Mouse (Mus musculus): ENCODE results near the gene Zswim9.
"Not testable (repeated sequence)": the region's sequence is repeated elsewhere in the genome, so short reads cannot be mapped to it uniquely, and the experiment has no call there.

The Zswim9 gene

DNA sequence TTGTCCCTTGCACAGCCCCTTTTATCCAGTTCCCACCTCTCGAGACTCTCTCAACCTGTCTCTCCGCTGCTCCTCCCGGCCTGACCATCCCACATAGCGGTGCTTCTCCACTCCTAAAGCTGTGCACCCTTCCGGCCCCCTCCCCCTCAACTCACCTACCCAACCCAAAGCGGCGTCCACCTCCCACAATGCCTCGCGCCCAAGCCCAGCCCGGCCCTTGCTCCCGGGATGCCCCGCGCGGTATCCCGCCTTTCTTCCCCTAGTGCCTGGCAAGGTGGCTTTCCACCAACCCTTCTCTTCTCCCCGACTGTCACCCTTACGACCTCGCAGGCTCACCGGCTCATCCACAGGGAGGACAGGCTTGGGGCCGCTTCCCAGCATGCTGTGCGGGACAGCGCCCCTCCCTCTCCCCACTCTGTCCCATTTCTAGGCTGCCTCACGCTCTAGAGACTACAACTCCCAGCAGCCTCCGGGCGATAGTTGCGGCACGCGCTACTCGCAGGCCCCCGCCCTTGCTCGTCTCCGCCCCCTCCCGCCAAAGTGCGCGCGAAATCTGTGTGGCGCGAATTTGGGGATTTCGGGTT, at the start of gene Zswim9:
TSS of gene Zswim9 (minus strand) at position 414 of the 584 bp plus-strand sequence.
- DNase-seq, result peak; percentile 96

DNA sequence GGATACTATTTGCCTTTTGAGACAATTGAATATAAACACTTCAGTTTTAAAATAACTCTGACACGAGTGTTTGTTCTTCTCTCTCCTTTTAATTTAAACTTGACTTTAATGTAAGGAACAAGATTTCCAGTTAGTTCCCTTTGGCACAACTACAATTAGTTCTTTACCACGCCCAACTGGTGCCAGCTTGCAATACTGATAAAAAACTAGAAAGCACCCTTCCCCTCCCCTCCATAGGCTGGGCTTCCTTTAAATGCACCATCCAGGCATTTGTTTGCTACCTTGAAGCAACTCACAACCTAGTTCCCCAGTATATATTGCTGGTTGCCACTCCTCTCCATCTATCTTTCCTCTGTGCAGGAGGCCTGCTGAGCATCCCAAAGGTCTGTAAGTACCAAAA, 45.8 kb upstream of the Zswim9 start, which contains the start of gene Pla2g4c:
TSS of gene Pla2g4c (plus strand) at position 340 of the 400 bp plus-strand sequence.
- DNase-seq, result no peak

DNA sequence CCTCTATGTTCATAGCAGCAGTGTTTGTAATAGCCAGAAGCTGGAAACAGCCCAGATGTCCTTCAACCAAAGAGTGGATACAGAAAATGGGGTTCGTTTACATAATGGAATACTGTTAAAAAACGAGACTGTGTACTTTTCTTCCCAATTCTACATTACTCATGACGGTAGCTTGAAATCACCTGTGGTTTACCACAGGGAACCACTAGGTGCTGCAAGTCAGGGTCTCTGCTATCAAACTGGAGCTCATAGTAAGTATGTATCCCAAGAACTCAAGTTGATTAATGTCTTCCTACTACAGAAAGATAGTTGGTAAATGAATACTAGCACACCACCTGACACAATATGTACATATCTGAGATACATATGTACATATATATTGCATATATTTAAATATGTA, 42.9 kb upstream of the Zswim9 start:
- no peak for DNase-seq

DNA sequence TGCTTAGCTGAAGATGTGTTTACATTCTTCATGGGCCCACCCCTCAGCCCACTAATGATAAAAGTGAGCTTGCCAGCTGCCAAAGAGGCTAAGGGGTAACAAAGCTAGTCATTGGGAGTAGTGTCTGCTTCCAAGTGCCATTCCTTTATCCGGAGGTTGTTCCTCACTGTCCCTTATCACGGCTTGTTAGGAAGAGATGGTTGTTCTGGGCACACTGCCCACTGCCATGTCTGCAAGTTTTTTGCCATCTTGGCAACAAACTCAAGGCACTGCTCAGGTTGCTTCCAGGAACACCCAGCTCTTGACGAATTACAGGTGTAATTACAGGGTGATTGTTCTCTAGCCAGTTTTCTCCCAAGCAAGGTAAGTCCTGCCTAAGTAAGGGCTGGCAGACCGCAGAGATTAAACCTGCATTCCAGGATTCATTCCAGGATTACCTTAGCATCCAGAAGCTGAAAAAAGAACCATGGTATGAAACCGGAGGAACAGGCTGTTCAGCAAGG, 35.6 kb upstream of the Zswim9 start:
- no peak for DNase-seq

DNA sequence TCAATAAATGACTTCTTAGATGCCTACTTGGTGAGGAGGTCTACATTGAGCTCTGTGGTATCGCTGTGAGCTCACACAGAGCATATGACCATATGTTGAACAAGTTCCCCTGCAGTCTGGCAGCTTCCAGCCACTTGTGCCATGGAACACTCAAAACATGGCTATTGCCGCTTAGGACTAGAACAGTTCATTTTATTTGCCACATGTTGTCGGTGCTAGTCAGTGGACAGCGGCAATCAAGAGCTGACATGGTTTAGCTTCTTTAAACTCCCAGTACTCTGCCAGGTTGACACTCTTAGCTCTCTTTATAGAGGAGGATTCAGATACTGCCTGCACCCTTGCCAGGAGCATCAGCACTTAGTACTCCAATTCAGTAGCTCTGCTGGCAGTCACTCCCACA, 32.9 kb upstream of the Zswim9 start:
- DNase-seq, result no peak

DNA sequence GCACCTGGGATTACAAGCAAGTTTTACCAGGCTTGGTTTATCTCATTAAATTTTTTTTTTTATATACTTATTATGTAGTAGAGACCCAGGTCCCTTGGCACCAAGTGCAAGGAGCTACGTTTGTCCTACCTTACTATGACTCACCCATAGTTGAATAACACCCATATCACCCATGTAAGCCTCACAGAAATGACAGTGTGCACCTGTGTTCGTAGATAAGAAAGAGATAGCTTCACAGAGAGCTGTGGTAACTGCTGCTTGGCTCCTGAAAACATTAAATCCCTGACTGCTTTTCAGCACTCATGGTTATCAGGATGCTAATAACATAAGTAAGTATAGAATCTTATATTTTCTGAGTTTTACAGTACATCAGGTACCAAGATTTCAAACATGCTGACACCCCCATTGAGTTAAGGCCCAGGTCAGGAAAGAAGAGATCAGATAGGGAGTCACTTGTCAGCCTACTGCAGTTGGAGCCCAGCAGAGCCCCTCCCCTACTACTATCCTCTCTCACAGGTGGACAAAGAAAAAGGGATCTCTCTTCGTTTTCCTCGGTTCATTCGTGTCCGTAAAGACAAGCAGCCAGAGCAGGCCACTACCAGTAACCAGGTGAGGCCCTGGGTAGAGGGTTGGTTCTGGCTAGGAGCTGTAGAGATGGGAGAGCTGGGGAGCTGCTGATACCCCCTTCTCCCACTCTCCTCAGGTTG, 32.1 kb upstream of the Zswim9 start:
- DNase-seq, result no peak

DNA sequence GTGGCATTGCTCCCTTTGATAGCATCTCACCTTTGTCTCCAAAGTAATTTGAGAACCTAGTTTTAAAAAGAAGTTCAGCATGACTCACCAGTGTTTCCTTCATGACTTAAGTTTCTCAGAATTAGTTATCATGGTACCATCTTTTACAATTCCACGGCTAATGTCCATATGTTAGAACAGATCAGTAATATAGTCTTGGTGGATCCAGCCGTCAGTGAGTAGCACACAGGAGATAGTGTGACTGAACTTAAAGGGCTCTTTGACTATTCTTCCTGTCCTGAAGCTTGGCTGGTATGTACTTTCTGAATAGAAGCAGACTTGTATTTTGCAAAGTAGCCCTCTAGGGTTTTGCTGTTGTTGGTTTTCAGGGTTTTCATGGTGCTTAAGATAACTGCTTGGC, 30.9 kb upstream of the Zswim9 start:
- DNase-seq, result no peak

DNA sequence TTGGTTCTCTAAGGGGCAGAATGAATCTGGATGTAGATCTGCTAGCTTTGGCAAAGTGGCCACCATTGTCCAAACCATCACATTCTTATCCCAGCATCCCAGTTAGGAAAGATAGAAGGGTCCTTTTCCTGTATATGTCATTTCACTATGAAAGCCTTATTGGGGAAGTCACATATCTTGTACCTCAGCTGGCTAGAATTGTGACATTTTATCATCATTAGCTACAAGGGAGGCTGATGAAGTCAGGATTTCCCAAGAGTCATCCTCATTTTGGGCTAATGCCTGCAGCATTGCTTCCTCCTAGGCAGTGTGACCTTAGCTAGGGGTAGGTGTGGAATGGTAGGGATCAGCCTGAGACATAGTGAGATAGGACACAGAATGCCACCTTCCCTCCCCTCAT, 24.9 kb upstream of the Zswim9 start:
- DNase-seq, result no peak

DNA sequence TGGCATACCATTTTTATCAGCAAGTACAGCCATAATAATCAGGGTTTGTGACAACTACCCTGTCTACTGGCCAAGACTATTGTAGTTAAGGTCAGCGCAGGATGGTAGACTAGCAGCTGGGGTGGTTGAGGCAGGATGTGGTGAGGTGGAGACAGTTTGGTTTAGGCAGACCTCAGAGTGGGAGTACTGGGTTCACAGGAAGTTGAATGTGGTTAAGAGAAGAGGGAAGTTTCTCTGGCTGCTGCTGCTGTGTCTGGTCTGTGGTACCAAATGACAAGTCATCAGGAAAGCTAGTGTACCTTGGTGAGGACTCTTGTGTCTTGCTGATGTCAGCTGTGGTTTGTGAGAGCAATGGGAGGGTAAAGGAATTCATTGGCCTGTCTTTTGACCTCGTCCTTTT, 24.3 kb upstream of the Zswim9 start:
- DNase-seq, result no peak

DNA sequence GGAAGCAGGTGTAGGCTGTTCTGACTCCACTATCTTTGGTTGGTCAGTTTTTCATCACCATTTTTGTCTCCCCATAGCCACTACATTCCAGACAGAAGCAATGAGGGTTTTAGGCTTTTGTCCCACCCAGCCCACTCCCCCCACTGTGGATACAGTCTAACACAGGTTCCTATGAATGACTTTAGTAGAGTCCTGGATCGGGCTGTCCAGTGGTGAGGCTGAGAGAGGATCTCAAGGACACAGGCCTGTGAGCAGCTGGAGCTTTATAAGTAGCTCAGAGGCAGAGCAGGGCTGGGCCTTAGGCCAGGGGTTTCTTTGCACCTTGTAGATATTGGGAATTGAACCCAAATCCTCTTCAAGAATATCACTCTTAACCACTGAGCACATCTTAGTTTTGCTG, 23.1 kb upstream of the Zswim9 start:
- DNase-seq, result no peak

DNA sequence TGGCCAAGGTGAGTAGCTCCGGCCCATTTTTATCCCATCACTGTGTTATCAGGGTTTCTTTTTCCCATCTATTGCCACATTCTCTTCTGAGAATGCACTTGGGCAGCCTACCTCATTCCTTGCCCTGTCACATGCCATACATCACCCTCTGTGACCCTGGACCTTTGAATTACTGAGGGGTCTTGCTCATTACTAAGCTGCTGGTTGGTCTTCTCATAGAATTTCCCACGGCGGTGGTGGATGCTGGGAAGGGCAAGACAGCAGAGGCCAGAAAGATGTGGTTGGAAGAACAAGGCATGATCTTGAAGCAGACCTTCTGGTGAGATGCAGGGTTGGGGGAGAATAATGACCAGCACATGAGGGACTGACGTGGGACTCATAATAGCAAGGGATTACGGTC, 20.3 kb upstream of the Zswim9 start:
- DNase-seq, result no peak

DNA sequence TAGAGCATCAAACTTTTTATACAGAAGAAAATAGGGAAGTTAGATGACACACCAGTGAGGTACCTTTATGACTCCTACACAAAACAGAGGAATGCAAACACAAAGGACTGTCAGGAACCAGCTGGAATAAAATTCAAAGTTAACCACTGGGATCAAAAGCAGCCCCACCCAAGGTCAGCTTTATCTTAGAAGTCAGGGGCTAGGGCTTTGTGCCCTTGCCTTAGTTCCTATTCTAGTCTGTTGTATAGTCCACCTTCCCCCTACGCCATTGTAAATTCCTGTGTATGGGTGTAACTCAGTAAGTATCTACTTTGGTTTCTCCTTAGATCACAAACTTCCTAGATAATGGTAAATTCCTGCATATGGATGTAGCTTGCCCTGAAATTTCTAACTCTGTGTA, 19.1 kb upstream of the Zswim9 start:
- DNase-seq, result no peak

DNA sequence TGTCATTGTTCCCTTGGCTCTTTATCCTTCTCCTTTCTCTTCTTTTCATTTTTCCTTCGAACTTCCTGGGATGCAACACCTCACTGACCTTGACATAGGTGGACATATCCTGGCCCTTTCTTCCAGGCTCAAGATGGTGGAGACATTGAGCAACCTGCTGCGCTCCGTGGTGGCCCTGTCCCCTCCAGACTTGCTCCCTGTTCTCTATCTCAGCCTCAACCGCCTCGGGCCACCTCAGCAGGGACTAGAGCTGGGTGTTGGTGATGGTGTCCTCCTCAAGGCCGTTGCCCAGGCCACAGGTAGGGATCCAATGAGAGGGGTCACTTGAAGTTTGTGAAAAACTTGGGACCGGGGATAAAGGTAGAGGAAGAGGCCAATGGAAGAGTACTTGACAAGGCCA, 16.7 kb upstream of the Zswim9 start:
- no peak for DNase-seq

DNA sequence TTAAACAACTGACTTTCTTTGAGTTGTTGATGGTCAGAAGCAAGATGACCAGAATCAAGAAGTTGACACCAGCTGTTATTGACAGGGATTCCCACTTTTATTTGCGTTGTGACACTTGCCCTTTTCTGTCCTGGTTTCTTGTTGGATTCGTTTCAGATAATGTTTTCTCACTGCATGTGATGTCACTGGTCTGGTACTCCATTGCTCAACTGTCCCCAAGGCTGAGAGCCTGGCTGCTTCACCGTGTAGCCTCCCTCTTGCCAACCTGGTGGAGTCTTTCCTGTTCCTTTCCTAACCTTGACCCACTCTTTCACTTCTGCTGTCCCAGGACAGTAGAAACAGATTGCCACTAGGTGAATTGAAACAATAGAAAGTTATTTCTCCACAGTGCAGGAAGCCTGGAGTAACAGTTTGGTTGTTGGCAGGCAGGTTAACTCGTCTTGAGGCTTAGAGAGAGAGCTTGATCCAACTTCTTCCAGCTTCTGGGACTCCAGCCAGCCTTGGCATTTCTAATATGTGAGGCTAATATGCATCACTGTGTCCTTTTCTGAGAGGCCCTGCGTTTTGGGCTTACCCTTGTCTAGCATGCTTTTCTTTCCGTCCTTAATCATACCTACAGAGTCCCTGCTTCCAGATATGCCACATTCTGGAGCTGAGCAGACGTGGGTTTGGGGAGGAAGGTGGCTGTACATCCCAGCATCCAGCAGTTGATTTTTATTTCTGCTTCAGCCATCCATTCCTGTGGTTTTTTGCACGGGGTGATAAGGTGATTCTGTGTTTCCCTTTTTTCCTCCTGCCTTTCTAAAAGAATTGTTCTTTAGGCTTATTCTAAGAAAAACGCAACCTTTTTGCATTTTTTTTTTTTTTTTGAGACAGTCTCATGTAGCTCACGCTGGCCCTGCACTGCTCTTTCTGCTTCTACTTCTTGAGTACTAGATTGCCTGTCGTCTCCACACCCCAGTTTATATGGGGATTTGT, 15.6 kb upstream of the Zswim9 start:
- no peak for DNase-seq

DNA sequence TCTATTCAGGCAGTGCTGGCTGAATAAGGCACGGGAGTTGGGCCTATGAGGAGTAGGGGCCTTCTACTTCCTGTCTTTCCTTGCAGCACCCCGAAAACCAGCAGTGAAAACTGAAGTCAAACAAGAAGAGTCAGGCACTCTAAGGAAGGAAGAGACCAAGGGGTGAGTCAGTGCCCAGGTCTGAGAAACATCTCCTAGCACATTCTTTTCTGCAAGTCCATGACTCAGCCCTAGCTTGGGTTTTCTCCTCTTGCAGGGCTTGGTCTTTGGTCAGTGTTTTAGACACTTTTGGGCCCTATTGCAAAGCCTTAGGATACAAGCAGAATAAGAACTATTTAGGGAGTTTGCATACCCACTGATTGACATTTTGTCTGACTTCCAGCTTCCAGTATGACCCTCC, 12.8 kb upstream of the Zswim9 start:
- DNase-seq, result no peak

DNA sequence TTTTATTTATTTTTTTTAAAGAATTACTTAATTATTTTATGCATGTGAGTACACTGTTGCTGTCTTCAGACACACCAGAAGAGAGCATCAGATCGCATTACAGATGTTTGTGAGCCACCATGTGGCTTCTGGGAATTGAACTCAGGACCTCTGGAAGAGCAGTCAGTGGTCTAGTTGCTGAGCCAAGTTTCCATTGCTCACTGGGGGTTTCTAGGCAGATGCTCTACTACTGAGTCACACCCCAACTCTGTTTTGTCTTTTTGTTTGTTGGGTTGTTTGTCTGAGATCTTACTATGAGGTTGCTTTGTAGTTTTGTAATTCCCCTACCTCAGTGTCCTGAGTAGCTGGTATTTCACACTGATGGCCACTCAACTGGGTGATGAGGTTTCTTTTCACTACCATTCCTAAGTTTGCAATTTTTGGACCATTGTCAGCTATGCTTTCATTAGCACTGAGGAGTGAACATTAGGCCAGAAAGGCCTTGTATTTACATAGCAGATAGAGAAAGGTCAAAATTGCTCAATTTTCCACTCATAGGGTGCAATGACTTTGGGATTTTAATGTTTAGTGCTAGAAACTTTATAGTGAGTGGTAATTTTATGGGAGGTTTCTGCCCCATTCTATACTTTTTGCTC, 11.6 kb upstream of the Zswim9 start:
- no peak for DNase-seq

DNA sequence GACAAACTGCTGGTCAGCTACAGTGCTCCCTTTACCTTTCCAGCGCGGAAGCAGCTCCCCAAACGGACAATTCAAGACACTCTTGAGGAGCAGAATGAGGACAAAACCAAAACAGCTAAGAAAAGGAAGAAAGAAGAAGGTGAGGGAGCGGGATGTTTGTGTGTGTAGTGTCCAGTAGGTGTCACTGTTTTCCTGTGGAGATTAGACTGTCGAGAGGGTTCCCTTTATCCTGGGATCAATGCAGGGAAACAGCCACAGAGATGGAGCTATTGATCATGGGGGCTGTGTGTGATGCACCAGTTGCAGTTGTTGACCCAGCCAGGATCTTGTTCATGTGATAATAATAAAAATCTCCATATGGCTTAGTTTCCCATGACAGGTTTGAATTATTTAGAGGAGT, 10.1 kb upstream of the Zswim9 start:
- peak; percentile 61 for DNase-seq

DNA sequence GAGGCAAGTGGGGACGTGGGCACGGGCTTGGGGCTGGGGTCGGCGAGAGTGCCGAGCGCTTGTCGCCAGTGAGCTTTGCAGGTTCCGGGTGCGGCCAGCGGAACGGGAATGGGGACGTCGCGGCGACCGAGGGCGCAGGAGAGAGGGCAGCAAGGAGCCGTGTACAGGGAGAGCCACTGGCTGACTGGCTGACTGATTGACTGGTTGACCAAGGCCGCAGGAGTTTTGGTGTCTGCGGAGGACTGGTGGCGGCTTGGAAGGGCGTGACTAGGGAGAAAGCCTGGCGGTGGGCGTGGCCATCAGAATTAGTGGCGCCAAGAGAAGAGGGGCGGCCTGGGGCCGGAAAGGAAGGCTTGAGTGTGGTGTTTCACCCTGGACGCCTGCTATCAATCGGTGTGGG, 436 bp upstream of the Zswim9 start:
- not testable (repeated sequence) for DNase-seq

DNA sequence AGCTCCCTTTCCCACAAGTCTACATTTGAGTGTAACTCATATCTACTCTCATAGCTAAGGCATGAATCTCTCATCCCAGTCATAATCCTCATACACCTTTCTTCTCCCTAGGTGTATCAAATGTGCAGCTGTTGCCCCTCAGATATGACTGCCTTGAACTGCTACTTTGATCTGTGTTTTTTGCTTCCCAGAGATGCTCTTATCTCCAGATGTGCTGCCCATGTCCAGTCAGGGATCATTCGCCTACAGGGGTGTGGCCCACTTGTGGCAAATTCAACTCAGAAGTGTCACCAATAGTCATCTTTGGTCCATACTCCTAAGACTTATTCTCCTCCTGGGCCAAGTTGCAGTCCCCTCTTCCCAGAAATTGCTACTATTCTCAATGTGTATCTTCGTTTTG, 688 bp downstream of the Zswim9 start:
- no peak for DNase-seq

DNA sequence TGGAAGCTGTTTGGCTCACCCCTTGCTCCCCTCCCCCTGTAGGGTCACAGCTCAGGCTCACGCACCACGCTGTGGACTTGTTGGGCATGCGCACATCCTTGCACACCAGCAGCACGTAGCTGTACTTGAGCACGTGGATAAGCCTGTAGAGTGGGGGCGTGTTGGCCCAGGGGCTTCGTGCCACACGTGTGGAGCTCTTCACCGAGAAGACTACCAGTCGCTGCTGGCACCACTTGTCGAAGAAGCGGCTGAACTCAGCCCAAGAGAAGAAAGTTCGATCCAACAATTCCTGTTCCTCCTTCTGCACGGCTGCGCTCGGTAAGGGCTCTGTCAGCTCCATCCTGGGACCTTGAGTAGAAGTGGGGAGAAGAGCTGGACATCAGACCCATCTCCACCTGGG, 1.4 kb downstream of the Zswim9 start, which contains the start of gene Lig1:
TSS of gene Lig1 (plus strand) at position 203 of the 400 bp plus-strand sequence.
- DNase-seq, result no peak

DNA sequence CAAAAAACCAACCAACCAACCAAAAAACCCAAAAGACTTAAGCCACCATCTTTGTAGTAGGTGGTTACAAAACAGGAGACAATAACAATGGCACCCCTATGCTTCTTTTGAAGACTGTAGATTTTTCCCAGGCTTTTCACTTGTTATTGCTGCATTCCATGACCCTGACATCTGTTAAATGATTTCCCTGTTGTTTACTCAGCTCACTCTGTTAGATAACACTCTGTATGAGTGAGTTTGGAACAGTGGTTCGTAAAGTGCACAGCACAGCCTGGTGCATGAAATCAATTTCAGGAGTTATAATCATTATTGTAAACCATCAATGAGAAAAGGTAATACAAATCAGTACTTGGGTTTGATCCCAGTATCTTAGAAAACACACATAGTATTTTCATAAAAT, 6.8 kb downstream of the Zswim9 start:
- no peak for DNase-seq

DNA sequence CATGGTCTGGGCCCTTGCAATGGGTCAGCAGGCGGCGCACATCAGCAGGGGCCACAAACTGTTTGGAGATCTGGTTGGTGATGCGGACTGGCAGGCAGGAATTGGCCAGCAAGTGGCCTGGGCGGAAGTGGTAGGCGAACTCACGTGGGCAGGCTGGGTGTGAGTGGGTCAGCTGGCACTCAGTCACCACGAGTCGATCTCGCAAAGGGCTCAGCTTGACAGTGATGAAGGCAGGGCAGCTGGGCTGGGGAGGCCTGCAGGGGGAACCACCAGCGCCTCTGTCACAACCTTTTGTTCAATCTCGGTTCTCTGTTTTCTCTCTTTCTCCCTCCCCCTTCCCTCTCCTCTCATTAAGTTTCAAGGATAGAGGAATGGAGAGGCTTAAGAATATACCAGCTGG, 9.1 kb downstream of the Zswim9 start:
- DNase-seq, result no peak

DNA sequence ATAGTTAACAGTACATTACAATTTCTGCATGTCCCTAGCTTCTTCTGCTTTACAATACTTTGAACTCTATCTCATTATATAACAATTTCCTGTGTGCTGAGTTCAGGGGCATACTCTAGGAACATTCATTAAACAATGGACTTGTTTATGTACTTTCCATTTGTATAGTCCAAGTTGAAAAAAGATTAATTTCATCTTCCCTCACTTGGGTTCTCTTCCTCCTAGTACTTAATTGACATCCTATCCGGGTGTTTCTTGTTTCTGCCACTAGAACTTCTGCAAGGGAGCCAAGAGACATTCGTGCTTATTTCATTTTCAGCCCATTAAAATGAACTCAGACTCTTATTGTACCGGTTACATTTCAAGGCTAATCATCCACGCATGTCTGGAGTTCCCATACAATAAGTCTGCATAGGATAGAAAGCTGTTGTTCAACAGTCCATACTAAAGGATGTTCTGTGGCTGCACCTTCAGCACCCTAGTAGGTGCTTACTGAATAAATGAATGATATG, 9.7 kb downstream of the Zswim9 start:
- no peak for DNase-seq
